Mouse (Mus musculus): ENCODE data around the gene Chmp2a.

DNA sequence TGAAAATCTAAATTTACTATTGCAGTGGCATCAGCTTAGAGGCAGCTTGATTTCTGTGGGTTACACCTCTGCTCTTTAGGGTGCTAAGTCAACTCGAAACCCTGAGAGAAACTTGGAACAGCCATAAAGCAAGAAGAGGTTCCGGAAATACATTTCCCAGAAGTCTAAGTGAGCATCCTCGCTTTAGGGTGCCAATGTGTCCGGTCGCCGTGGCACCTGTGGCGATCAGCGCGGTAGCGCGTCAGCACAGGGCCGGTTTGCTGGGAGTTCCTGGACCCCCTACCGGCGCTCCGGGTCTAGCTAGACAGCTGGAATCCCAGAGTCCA lies 19.3 kb upstream of the Chmp2a start:
- TF ChIP-seq POLR2A (IDR thresholded peaks at IDR 0.05; ENCODE audit: borderline replicate concordance, control insufficient read depth, low read depth, low read length) (no peak), CTCF (IDR thresholded peaks at IDR 0.05; ENCODE audit: control insufficient read depth, insufficient read depth, low read length) (no peak)

All from bone marrow, adult 2 months (tissue).